Mouse (Mus musculus) cerebellum, postnatal 4 days (tissue): ENCODE measurements at regions not wholly inside any gene's neighbourhood (a gene's known extent, or its start where the extent isn't known, plus 50 kb on each side); places are given as distances from the start of the nearest gene placed in this dataset.

Source experiments
- DNase-seq, 2 experiments: peaks; one replicate each; pipeline ENCODE4 v3.0.0; 2022; ENCODE audit warnings: low spot score in 2 of 2, mixed read lengths in 1 of 2

DNA sequence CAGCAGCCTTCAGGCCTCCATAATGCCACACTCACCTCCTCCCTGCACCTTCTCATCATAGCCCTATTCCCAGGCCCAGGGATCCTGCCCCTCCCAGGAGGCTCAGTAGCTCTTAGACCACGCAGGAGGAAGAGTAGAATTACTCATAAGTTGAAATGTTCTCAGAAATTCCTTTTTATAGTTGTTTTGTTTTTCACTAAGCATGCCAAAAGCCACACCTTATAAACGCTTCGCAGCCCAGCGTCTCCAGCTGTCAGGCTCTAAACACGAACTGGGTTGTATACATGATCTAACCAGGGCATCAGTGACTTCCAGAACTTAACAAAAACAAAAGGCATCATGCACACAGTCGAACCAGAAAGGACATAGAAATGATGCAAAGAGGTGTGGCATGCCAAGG, 101.9 kb downstream of the Irs2 start:
- no peak for DNase-seq

DNA sequence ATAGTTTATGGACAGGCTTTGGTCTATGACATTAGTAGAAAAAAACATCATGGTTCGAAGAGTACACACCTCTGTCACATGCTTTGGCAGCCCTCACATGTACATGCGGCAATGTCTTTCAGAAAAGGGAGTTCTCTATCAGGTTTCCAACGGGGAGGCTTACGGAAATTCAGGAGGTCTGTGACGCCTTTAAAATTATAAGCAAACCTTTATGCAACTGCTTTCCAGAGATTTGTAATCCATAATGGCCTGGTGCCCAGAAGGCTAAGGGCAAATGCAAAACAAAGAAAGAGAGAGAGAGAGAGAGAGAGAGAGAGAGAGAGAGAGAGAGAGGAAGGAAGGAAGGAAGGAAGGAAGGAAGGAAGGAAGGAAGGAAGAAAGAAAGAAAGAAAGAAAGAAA, 102.5 kb downstream of the Irs2 start:
- DNase-seq = no peak

DNA sequence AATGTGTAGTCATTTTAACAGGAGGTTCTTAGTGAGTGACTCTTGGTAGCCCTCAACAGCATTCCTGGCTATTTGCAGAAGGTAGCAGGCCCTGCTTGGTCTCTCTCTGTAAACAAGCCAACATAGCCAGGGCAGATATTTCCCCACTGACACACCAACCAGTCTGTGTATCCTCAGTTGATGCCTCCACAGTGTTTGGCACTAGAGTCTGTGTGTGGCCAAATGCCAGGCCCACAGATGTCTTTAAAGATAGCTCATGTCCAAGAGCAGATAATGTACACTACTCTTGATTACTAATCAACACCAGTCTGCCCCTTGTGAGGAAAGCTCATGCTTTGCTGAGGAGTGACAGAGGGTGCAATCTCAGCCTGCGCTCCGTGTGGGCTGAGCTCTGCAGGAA, 104.3 kb downstream of the Irs2 start:
- no peak for DNase-seq

DNA sequence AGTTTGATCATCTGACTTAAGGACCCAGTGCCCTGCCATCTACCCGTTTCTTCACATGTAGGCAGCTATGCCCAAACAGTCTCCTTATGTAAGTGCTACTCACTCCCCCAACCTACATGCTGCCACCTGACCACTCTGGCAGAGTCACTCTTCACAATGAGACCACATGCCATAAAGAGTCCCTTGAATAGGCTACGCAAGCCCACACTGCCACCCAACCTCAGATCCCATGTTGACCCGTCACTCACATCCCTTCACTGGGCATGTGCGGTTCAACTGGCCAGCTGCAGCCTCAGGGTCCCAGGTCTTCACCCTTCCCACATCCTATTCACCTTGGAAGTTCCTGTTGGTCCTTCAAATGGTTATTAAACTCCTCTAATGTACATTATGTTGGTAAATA, 106.3 kb downstream of the Irs2 start:
- no peak for DNase-seq

DNA sequence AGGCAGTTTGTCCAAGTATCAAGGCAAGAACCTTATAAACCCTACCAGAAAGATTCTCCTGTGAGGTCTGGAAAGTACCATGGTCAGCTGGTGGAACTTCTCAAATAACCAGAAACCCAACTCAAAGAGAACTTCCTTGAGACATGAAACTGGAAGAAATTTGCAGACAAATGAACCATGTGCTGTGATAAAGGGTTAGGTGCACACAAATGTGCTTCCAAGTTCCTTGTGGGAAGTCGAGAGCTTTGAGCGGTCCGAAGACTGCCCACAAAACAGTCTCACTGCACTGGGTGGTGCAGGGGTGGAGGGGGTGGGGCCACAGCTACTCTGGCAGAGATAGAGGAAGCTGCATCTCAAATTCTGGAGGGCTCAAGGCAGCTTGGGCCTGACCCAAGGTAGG, 107.2 kb downstream of the Irs2 start:
- no peak for DNase-seq

DNA sequence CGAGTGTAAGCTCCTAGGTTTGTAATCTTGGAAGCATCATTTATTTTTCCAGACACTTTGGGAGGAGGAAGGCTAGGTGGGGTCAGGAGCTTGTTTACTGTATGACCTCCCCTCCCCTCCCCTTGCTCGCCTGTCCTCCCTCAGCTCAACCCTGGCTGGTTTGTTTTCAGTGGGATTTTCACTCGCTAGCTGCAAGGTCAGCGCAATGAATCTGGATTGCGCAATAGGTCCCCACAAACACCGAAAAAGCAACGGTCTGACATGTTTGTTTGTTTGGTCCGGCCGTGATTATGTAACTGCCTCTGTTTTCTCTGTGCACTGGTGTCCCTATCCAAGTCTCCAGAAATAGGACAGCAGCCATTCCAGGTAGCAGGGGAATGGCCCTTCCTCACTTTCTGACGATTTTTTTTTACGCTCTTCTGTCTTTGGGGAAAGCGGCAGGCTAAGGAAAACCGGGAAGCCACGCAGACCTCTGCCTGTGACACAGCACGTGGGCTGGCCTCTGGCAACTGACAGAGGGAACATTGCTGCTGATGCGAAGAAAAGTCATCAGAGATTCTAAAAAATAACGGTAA, 108.6 kb downstream of the Irs2 start:
- no peak for DNase-seq

- no peak for DNase-seq
Observed at GRCm38 (mm10) chr8:10898562-10899527, 109.4 kb downstream of the Irs2 start.

- no peak for DNase-seq
Observed at GRCm38 (mm10) chr8:10897573-10897972, 110.7 kb downstream of the Irs2 start.

GRCm38 (mm10) chr8:10895178-10895577, 113.1 kb downstream of the Irs2 start:
- no peak for DNase-seq

DNA sequence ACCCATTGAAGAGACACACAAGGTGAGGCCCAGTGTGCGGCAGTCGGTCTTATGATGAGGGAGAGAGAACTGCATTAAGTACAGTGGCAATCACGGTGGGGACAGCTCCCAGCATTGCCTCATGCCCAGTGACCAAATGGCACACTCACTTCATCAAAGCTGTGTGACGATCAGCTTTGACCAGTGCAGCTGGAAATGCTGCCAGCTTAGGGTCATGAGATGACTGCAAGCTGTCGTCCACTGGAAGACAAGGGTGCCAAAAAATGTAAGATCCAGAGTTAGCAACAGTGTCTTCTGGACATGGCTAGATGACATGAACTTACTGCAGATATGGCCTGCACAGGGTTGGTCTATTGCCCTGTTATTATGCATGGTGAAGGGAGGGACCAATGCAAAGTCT, 114.0 kb downstream of the Irs2 start:
- DNase-seq = no peak

DNA sequence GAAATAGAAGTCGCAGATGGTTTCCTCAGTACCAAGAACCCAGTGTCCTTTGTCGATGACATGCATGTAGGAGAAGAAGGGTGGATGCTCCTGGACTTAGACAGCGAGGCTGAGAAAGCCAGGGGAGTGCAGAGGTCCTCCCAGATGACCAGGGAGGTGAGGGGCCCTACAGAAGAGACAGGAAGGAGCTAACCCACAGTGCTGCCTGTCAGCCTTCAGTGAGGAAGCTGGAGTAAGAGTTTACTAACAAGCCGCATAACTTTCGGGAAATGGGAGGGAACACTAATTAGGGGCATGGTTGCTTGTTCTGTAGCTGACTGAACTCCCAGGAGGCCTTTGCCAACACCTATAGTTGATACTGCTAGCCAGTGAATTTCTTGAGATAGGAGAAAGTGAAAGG, 114.5 kb downstream of the Irs2 start:
- no peak for DNase-seq

DNA sequence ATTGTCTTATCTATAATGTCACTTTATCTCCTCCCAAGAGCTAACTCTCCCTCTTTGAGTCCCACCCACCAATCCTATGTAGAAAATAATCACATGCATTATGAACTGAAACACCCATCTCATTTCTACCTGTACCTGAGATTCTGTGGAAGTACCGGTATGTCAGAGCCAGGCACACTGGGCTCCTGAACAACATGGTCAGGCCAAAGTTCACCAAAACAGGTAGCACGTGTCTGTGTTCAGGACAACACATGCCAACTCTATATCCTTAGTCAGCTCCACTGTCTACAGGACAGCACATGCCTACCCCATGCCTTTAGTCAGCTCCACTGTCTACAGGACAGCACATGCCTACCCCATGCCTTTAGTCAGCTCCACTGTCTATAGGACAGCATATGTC, 116.4 kb downstream of the Irs2 start:
- no peak for DNase-seq

DNA sequence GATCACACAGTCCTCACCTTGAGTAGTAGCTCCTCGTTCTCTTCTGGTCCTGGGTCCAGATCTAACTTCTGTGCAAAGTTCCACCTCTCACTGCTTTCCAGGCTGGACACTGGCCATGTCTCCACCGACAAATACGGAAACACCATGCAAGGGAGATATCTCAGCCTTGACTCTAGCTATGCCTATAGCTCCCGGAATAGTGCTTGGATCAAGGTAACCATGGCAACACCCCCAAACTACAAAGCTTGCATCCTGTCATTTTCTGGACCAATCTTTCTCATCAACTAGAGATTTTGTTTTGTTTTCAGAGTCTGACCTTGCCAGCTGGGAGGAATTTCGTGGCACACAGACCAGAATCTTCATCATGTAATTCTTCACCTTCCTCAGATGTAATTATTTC, 116.8 kb downstream of the Irs2 start:
- no peak for DNase-seq

DNA sequence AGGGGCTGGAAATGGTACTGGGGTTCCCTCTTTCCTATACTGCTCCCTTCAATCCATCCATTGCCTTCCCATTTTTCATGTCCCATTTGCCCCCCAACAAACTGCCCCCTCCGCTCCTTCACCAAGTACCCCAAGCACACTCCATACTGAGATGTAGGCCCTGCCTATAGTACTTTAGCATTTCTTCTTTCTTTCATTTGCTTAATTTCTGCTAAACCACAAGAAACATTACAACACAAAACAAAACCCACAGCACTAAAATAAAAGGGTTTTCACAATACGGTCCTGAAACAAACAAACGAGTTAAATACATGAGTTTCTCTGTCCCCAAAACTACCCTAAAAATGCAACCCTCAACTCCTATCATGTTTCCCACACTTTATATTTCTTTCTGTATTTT, 122.8 kb downstream of the Irs2 start:
- DNase-seq = no peak

GRCm38 (mm10) chr8:10883418-10883817, 124.8 kb downstream of the Irs2 start:
- no peak for DNase-seq

DNA sequence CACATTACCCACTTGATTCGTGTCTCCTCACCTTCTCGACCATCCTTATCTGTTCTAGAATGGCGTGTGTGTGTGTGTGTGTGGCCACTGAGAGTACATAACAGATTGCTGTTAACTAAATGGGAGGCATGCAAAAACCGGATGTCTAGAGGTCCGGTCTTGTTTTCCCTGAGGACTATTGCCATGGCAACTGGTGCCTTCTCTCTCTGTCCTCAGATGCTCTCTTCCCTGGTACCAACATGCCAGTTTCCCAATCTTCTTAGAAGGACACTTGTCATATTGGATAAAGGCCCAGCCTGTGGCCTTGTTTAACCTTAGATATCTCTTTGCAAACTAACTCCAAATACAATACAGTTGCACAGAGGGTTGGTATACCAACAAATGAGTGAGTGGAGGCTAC, 125.9 kb downstream of the Irs2 start:
- DNase-seq = no peak

GRCm38 (mm10) chr8:10879883-10880282, 128.4 kb downstream of the Irs2 start:
- DNase-seq = no peak

- DNase-seq = no peak
Observed at GRCm38 (mm10) chr8:10879049-10879847, 129.0 kb downstream of the Irs2 start.

DNA sequence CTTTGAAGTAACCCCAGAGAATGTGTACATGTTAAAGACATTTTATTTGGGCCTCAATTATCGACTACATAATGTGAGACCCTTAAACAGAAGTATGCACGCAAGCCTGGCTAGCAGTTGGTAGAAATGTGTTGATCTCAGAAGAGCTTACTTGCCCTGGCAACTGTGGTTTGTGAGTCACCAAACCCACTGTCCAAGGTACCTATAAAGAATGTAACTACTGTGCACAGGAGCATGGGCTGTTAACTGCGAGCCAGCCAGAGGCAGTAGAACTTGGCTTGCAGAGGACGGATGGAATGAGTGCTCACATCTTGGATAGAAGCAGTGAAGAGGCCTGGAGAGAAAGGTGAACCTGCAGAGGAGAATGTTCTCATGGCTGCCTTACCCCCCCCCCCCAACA, 129.9 kb downstream of the Irs2 start:
- no peak for DNase-seq

DNA sequence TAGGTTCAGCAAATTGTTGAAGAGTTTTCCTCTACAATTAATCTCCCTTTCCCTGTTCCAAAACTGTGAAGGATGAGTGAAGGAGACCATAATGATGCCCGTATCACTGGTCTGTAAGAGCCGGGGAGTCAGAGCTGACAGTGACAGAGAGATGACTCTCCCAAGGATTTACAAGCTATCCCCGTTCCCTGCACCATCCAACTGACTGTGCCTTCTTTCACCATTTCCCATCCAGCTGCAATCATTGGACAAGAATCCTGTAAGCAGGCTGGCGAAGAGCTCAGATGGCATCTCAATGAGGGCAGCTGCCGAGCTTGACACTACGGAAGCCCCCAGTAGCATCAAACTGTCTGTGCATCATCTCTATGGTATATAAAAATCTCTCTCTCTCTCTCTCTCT, 133.1 kb downstream of the Irs2 start:
- no peak for DNase-seq

DNA sequence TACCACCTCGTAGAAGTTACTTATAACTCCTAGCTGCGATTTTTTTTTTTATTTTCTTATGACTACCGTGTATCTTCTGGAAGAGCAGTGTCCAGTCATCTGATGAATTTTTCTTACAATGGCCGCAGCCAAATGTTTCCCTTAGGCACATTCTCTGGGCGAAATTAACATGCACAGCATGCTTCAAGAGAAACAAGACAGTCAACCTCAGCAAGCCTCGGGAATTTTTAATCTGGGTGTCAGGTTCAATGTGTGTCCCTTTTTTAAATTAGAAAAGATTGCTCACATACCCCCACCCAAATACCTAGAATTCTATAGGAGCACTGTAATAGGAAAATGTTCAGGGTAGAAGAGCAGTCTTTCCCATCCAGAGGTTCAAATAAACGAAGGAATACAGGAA, 136.8 kb downstream of the Irs2 start:
- DNase-seq = no peak

DNA sequence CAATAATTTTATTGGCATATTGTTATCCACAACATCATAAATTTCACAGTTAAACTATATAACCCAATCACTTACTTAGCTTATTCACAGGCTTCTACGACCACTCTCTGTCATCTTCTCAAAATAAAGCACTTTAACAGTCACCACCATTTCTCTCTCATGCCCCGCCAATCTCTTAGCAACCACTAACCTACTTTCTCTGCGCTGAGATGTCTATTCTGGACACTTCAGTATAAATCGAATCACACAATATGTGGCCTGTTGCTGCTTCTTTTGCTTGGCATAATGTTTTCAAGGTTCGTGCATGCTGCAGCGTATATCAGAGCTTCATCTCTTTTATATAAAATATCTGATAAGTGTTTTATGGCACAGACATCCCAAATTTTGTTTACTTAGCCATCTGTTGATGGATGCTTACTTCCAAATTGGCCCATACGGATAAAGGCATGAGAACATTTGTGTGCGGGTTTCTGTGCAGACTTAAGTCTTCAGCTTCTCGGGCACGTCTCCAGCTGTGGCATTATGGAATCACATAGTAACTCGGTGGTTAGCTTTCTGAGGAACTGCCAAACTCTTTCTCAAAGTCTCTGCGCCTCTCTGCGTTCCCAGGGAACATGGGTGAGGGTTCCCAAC, 137.7 kb downstream of the Irs2 start:
- no peak for DNase-seq
